Mouse (Mus musculus): ENCODE results near the gene Prx.

Gene Prx

GRCm38 (mm10) chr7:27560291-27560887 lies 61.3 kb downstream of the Prx start:
- no peak for DNase-seq (ENCODE audit: low spot score in 2 of 2)

- no peak for DNase-seq (ENCODE audit: low spot score in 2 of 2)
These were observed 61.9 kb downstream of the Prx start for GRCm38 (mm10) chr7:27560978-27561377.
